ENCODE assay signal across 14 mouse cellular contexts in genomic region chr2:102967950-102968722, GRCm38 (mm10).
DNase-seq lines count a peak whose midpoint lies in the region; ATAC-seq and TF ChIP-seq lines count a peak whose summit lies in the region.
"Had no signal": no experiment of that assay in that cellular context is flagged by ENCODE, and none has a peak within 500 bp of the region (broad histone marks: within the 10 kb centered on the region; RNA-seq: fewer than 3 reads in every experiment).

No protein-coding gene starts in this region.

- TF ChIP-seq CTCF in bone marrow macrophage, adult 2 months (IDR thresholded peaks at IDR 0.05; ENCODE audit: low read depth, low read length): no peak
- TF ChIP-seq CTCF in layer of hippocampus, adult 2 months (conservative IDR thresholded peaks at IDR 0.05): no peak

- no peaks in the 10 kb centered on the region for H3K9me3 ChIP-seq in heart, embryonic 10.5 days
- H3K9me3 ChIP-seq in hindbrain, embryonic 13.5 days: peaks cover 3% of the 10 kb centered on the region; the same call in 1 of the 2 replicates
- H3K9me3 ChIP-seq: heart, embryonic 15.5 days; midbrain, embryonic 15.5 days had no signal

- no peak overlapping the region for H3K9ac ChIP-seq in hindbrain, embryonic 13.5 days
- H3K9ac ChIP-seq: heart, embryonic 15.5 days; lung, embryonic 14.5 days; midbrain, embryonic 15.5 days; neural tube, embryonic 15.5 days had no signal

- no peak overlapping the region for H3K27ac ChIP-seq in heart, embryonic 10.5 days
- peak overlapping the region; percentile 94 for H3K27ac ChIP-seq in bone marrow macrophage, adult 2 months (ENCODE audit: insufficient read depth, low read depth, low read length)
- no peak overlapping the region for H3K27ac ChIP-seq in hindbrain, embryonic 13.5 days
- no peak overlapping the region for H3K27ac ChIP-seq in layer of hippocampus, adult 2 months
- H3K27ac ChIP-seq: heart, embryonic 15.5 days; midbrain, embryonic 15.5 days; neural tube, embryonic 15.5 days had no signal

- H3K27me3 ChIP-seq in heart, embryonic 10.5 days (ENCODE audit: insufficient read depth, poor library complexity, severe bottlenecking): no peaks in the 10 kb centered on the region
- H3K27me3 ChIP-seq in hindbrain, embryonic 13.5 days: no peaks in the 10 kb centered on the region
- H3K27me3 ChIP-seq: heart, embryonic 15.5 days; midbrain, embryonic 15.5 days; neural tube, embryonic 15.5 days had no signal

- no peak overlapping the region for H3K4me2 ChIP-seq in hindbrain, embryonic 13.5 days
- H3K4me2 ChIP-seq: heart, embryonic 15.5 days; lung, embryonic 14.5 days; midbrain, embryonic 15.5 days; neural tube, embryonic 15.5 days had no signal

- H3K36me3 ChIP-seq in heart, embryonic 10.5 days: no peaks in the 10 kb centered on the region
- H3K36me3 ChIP-seq in hindbrain, embryonic 13.5 days: no peaks in the 10 kb centered on the region
- H3K36me3 ChIP-seq: heart, embryonic 15.5 days; midbrain, embryonic 15.5 days; neural tube, embryonic 15.5 days had no signal

- H3K4me3 ChIP-seq in heart, embryonic 10.5 days: no peak overlapping the region
- no peak overlapping the region for H3K4me3 ChIP-seq in bone marrow macrophage, adult 2 months (ENCODE audit: insufficient read depth, low read length)
- H3K4me3 ChIP-seq in hindbrain, embryonic 13.5 days: no peak overlapping the region
- H3K4me3 ChIP-seq in layer of hippocampus, adult 2 months: no peak overlapping the region
- H3K4me3 ChIP-seq: heart, embryonic 15.5 days; midbrain, embryonic 15.5 days; neural tube, embryonic 15.5 days had no signal

- WGBS in heart, embryonic 10.5 days: 76% methylated on average over 7 of the region's 7 CpGs
- WGBS in hindbrain, embryonic 13.5 days: 84% methylated on average over 7 of the region's 7 CpGs

- ATAC-seq in monocyte, adult 5-6 weeks (replicated peaks; ENCODE audit: insufficient number of reproducible peaks, low FRiP score, low TSS enrichment, poor library complexity, severe bottlenecking): peak; percentile 78
- ATAC-seq in hindbrain, embryonic 13.5 days (ENCODE audit: low FRiP score): no peak
- ATAC-seq: hindbrain, embryonic 16.5 days; midbrain, embryonic 15.5 days had no signal

- DNase-seq in heart, embryonic 10.5 days (ENCODE audit: low spot score): peak; percentile 13
- DNase-seq in heart, adult 8-10 months (ENCODE audit: low spot score): no peak
- DNase-seq in B cell, adult 2 months: peak; percentile 38 to 49
- DNase-seq in layer of hippocampus, adult 2 months (ENCODE audit: low spot score in 2 of 2): no peak
- no peak for DNase-seq in cerebellum, postnatal 25 days
- DNase-seq: gastrocnemius, postnatal 25 days; lung, embryonic 14.5 days had no signal

- peaks cover 8% of the 10 kb centered on the region; the same call in 1 of the 2 replicates for H3K4me1 ChIP-seq in heart, embryonic 10.5 days
- H3K4me1 ChIP-seq in bone marrow macrophage, adult 2 months (ENCODE audit: control insufficient read depth, insufficient read depth, low read length): peaks cover 39% of the 10 kb centered on the region
- H3K4me1 ChIP-seq in hindbrain, embryonic 13.5 days (replicated peaks): no peaks in the 10 kb centered on the region
- H3K4me1 ChIP-seq: heart, embryonic 15.5 days; midbrain, embryonic 15.5 days; neural tube, embryonic 15.5 days had no signal

- TF ChIP-seq POLR2A in bone marrow macrophage, adult 2 months (IDR thresholded peaks at IDR 0.05; ENCODE audit: borderline replicate concordance, low read depth, low read length): no peak

Comparison
In these comparisons a context has a peak if more than half of its experiments do, and no peak if none do; other contexts are left out.
1. DNase-seq: peak in heart, embryonic 10.5 days (single experiment) and B cell, adult 2 months (2 of 2); none in heart, adult 8-10 months (single experiment), layer of hippocampus, adult 2 months (0 of 2) and cerebellum, postnatal 25 days (0 of 2).